Mouse (Mus musculus) effector memory CD4-positive, alpha-beta T cell, adult 7 months (primary cell): ENCODE data around the gene Mup1. TPM values are rescaled to one million over a fixed set of nuclear protein-coding genes. Genes with fewer than 3 reads are reported as not detected.

Experiments used
- polyA plus RNA-seq: library from polyadenylated mRNA; unstranded; fragments of 100-300 nt; shearing (Covaris generic); gene quantifications from one replicate; pipeline ENCODE4 v1.2.1, GENCODE M21; 2017

Gene Mup1
- 0.74 TPM for polyA plus RNA-seq

GRCm38 (mm10) chr4:60501860-60502259 is at the start of gene Mup1:
Gene Mup1 (minus strand): TSS chr4:60501960.

Other genes with a start within 250 kb of the Mup1 start
- not detected for gene Mup9, start 80.0 kb downstream of the Mup1 start, polyA plus RNA-seq
- not detected for gene Mup10, start 80.2 kb upstream of the Mup1 start, polyA plus RNA-seq
- 4.4 TPM for gene Mup11, start 160.5 kb upstream of the Mup1 start, polyA plus RNA-seq
- not detected for gene Mup12, start 239.4 kb upstream of the Mup1 start, polyA plus RNA-seq